Mouse (Mus musculus): Measurements from ENCODE around the gene Ush2a. TPM values are rescaled to one million over a fixed set of nuclear protein-coding genes. Genes with fewer than 3 reads are reported as not detected.

Gene Ush2a
- polyA plus RNA-seq, 1 experiment, result not detected

- no peak overlapping the region for H3K4me3 ChIP-seq
- no peaks in the 10 kb centered on the region for H3K79me2 ChIP-seq (ENCODE audit: control insufficient read depth, insufficient read depth)
- H3K36me3 ChIP-seq (ENCODE audit: control insufficient read depth, insufficient read depth), result no peaks in the 10 kb centered on the region
Measured at GRCm38 (mm10) chr1:188407176-188407575, 145.4 kb downstream of the Ush2a start.

DNA sequence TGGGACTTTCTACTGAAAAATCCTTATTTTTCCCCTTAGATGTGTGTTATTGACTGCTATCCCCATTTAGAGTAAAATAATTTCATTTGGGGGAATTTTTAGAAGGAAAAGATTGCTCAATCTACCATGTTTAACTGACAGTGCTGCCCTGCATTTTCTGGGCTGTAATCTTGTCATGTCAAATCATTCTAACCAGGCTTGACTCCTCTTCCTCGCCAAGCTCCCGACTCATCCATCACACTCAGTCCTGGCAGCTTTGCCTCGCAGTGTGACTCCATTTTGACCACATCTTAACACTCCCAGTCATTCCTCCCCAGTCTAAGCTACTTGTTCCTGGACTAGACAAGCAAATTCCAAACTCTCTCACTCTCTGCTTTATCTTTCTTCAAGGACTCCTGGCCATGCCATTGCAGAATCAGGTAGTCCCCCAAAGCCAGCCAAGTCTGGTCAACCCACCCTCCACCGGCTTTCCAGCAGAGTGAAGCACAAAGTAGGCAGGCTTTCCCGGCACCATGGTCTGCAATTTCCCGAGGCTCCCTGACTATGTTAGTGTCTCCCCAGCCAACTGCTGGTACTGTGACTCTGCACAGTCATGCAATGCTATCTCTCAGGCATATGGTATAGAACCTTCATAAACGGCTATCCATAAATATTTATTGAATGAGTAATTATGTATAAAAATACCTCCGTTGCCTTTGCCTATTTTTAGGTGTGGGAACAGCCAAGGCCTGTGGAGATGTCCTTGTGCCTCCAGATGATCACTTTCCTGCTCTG is 146.0 kb downstream of the Ush2a start:
- Histone ChIP-seq H3K4me3 (no peak overlapping the region), H3K36me3 (ENCODE audit: control insufficient read depth, insufficient read depth) (no peaks in the 10 kb centered on the region), H3ac (ENCODE audit: control insufficient read depth, insufficient read length) (no peak overlapping the region), H3K4me2 (ENCODE audit: low read depth) (no peak overlapping the region), H3K79me2 (ENCODE audit: control insufficient read depth, insufficient read depth) (no peaks in the 10 kb centered on the region), H3K27me3 (ENCODE audit: control insufficient read depth, insufficient read depth, insufficient read length) (no peaks in the 10 kb centered on the region)
- TF ChIP-seq MYOD1 (IDR thresholded peaks at IDR 0.05; ENCODE audit: control insufficient read depth in 1 of 3, insufficient read length in 2 of 3, low read depth in 2 of 3) (no peak), MAX (IDR thresholded peaks at IDR 0.05; ENCODE audit: low read depth) (no peak), SRF (IDR thresholded peaks at IDR 0.05; ENCODE audit: control insufficient read depth, insufficient read length, low read depth) (no peak), E2F4 (IDR thresholded peaks at IDR 0.05; ENCODE audit: insufficient read depth) (no peak), USF1 (IDR thresholded peaks at IDR 0.05; ENCODE audit: low read depth) (no peak), TCF12 (IDR thresholded peaks at IDR 0.05; ENCODE audit: insufficient read depth, poor library complexity, severe bottlenecking) (no peak), CEBPB (IDR thresholded peaks at IDR 0.05; ENCODE audit: insufficient read depth, poor library complexity, severe bottlenecking) (no peak), POLR2AphosphoS2 (IDR thresholded peaks at IDR 0.05; ENCODE audit: insufficient read length, low read depth) (no peak), TCF3 (IDR thresholded peaks at IDR 0.05; ENCODE audit: insufficient read length, low read depth) (no peak), POLR2A (IDR thresholded peaks at IDR 0.05; ENCODE audit: insufficient read length, low read depth) (no peak), REST (IDR thresholded peaks at IDR 0.05; ENCODE audit: insufficient read depth, insufficient read length) (no peak), MYOG (IDR thresholded peaks at IDR 0.05; ENCODE audit: control insufficient read depth in 1 of 3, insufficient read depth in 1 of 3, insufficient read length in 2 of 3, low read depth in 2 of 3) (no peak)

More at GRCm38 (mm10) chr1:188407176-188407575, 145.4 kb downstream of the Ush2a start:
- H3K4me2 ChIP-seq (ENCODE audit: low read depth), result no peak overlapping the region
- H3ac ChIP-seq (ENCODE audit: control insufficient read depth, insufficient read length), result no peak overlapping the region
- no peak for TF ChIP-seq MYOG (IDR thresholded peaks at IDR 0.05; ENCODE audit: control insufficient read depth in 1 of 3, insufficient read depth in 1 of 3, insufficient read length in 2 of 3, low read depth in 2 of 3)
- no peaks in the 10 kb centered on the region for H3K27me3 ChIP-seq (ENCODE audit: control insufficient read depth, insufficient read depth, insufficient read length)

DNA sequence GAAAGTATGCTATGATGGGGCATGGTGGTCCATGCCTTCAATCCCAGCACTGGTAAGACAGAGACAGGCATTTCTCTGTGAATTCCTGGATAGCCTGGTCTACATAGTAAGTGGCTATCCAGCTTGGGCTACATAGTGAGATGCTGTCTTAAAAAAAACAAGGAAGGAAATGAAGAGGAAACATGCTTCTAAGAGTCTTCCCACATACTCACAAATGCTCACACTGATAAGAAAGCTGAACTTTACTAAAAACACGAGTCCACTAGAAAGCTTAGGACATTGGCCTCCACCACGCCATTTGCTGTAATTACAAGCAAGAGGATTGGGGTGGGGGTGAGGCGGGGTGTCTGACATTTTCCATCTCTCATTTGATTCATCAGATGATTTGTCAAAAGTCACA is 148.7 kb downstream of the Ush2a start:
- H3K4me3 ChIP-seq, result no peak overlapping the region
- no peaks in the 10 kb centered on the region for H3K27me3 ChIP-seq (ENCODE audit: control insufficient read depth, insufficient read depth, insufficient read length)
- H3K36me3 ChIP-seq (ENCODE audit: control insufficient read depth, insufficient read depth), result no peaks in the 10 kb centered on the region
- no peak overlapping the region for H3K4me2 ChIP-seq (ENCODE audit: low read depth)
- H3ac ChIP-seq (ENCODE audit: control insufficient read depth, insufficient read length), result no peak overlapping the region
- TF ChIP-seq TCF12 (IDR thresholded peaks at IDR 0.05; ENCODE audit: insufficient read depth, poor library complexity, severe bottlenecking), result no peak
- no peak for TF ChIP-seq CEBPB (IDR thresholded peaks at IDR 0.05; ENCODE audit: insufficient read depth, poor library complexity, severe bottlenecking)
- TF ChIP-seq POLR2A (IDR thresholded peaks at IDR 0.05; ENCODE audit: insufficient read length, low read depth), result no peak
- TF ChIP-seq SRF (IDR thresholded peaks at IDR 0.05; ENCODE audit: control insufficient read depth, insufficient read length, low read depth), result no peak
- TF ChIP-seq MYOG (IDR thresholded peaks at IDR 0.05; ENCODE audit: control insufficient read depth in 1 of 3, insufficient read depth in 1 of 3, insufficient read length in 2 of 3, low read depth in 2 of 3), result no peak
- no peak for TF ChIP-seq E2F4 (IDR thresholded peaks at IDR 0.05; ENCODE audit: insufficient read depth)
- TF ChIP-seq USF1 (IDR thresholded peaks at IDR 0.05; ENCODE audit: low read depth), result no peak
- no peak for TF ChIP-seq REST (IDR thresholded peaks at IDR 0.05; ENCODE audit: insufficient read depth, insufficient read length)
- TF ChIP-seq MYOD1 (IDR thresholded peaks at IDR 0.05; ENCODE audit: control insufficient read depth in 1 of 3, insufficient read length in 2 of 3, low read depth in 2 of 3), result no peak
- no peak for TF ChIP-seq POLR2AphosphoS2 (IDR thresholded peaks at IDR 0.05; ENCODE audit: insufficient read length, low read depth)
- no peak for TF ChIP-seq TCF3 (IDR thresholded peaks at IDR 0.05; ENCODE audit: insufficient read length, low read depth)
- no peak for TF ChIP-seq MAX (IDR thresholded peaks at IDR 0.05; ENCODE audit: low read depth)
- H3K79me2 ChIP-seq (ENCODE audit: control insufficient read depth, insufficient read depth), result no peaks in the 10 kb centered on the region

DNA sequence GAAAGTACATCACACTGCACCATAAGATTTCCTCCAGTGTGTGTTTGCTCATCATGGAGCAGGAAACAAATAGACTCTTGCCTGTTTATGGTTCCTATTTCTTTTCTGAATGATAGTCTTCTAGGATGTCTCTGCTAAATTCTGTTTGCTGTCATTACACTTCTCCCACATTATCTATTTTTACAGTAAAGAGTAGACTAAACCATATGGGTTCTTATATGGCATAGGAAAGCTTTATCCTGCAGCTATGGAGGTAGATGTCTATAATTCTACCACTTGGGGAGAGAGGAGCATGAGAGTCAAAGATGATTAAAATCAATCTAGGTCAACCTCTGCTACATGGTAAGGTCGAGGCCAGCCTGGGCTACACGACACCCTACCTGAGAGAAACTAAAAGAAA is 158.7 kb downstream of the Ush2a start:
- H3K36me3 ChIP-seq (ENCODE audit: control insufficient read depth, insufficient read depth), result no peaks in the 10 kb centered on the region
- no peak overlapping the region for H3ac ChIP-seq (ENCODE audit: control insufficient read depth, insufficient read length)
- TF ChIP-seq USF1 (IDR thresholded peaks at IDR 0.05; ENCODE audit: low read depth) (no peak), MYOG (IDR thresholded peaks at IDR 0.05; ENCODE audit: control insufficient read depth in 1 of 3, insufficient read depth in 1 of 3, insufficient read length in 2 of 3, low read depth in 2 of 3) (no peak), POLR2AphosphoS2 (IDR thresholded peaks at IDR 0.05; ENCODE audit: insufficient read length, low read depth) (no peak), MAX (IDR thresholded peaks at IDR 0.05; ENCODE audit: low read depth) (no peak), REST (IDR thresholded peaks at IDR 0.05; ENCODE audit: insufficient read depth, insufficient read length) (no peak), CEBPB (IDR thresholded peaks at IDR 0.05; ENCODE audit: insufficient read depth, poor library complexity, severe bottlenecking) (no peak), E2F4 (IDR thresholded peaks at IDR 0.05; ENCODE audit: insufficient read depth) (no peak), MYOD1 (IDR thresholded peaks at IDR 0.05; ENCODE audit: control insufficient read depth in 1 of 3, insufficient read length in 2 of 3, low read depth in 2 of 3) (no peak)
- H3K27me3 ChIP-seq (ENCODE audit: control insufficient read depth, insufficient read depth, insufficient read length), result no peaks in the 10 kb centered on the region
- H3K4me3 ChIP-seq, result no peak overlapping the region
- no peak overlapping the region for H3K4me2 ChIP-seq (ENCODE audit: low read depth)
- H3K79me2 ChIP-seq (ENCODE audit: control insufficient read depth, insufficient read depth), result no peaks in the 10 kb centered on the region

DNA sequence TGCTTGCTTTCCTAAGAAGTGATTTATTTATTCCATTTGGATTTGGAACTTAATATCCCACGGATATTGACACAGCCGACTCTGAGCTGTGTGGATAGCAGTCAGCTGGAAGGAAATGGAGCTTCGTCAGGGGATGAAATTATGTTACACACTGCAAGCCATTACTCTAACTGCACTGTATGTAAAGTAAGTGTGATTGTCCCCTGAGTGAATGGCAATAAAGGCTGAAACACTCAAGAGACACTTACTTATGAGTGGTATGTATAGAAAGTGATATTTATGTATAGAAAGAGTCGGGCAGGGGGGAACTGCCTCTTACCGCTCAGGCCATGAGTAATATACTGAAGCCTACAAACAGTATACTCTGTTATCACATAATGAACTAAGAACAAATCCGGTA is 166.3 kb downstream of the Ush2a start:
- TF ChIP-seq CEBPB (IDR thresholded peaks at IDR 0.05; ENCODE audit: insufficient read depth, poor library complexity, severe bottlenecking), result no peak
- TF ChIP-seq E2F4 (IDR thresholded peaks at IDR 0.05; ENCODE audit: insufficient read depth), result no peak
- no peak for TF ChIP-seq TCF3 (IDR thresholded peaks at IDR 0.05; ENCODE audit: insufficient read length, low read depth)
- TF ChIP-seq MAX (IDR thresholded peaks at IDR 0.05; ENCODE audit: low read depth), result no peak
- no peak for TF ChIP-seq REST (IDR thresholded peaks at IDR 0.05; ENCODE audit: insufficient read depth, insufficient read length)
- no peak for TF ChIP-seq TCF12 (IDR thresholded peaks at IDR 0.05; ENCODE audit: insufficient read depth, poor library complexity, severe bottlenecking)
- TF ChIP-seq POLR2AphosphoS2 (IDR thresholded peaks at IDR 0.05; ENCODE audit: insufficient read length, low read depth), result no peak
- TF ChIP-seq MYOG (IDR thresholded peaks at IDR 0.05; ENCODE audit: control insufficient read depth in 1 of 3, insufficient read depth in 1 of 3, insufficient read length in 2 of 3, low read depth in 2 of 3), result no peak
- TF ChIP-seq SRF (IDR thresholded peaks at IDR 0.05; ENCODE audit: control insufficient read depth, insufficient read length, low read depth), result no peak
- H3K36me3 ChIP-seq (ENCODE audit: control insufficient read depth, insufficient read depth), result no peaks in the 10 kb centered on the region
- H3K4me3 ChIP-seq, result no peak overlapping the region

More for the DNA sequence above, 166.3 kb downstream of the Ush2a start:
- Histone ChIP-seq H3K27me3 (ENCODE audit: control insufficient read depth, insufficient read depth, insufficient read length) (no peaks in the 10 kb centered on the region), H3K4me2 (ENCODE audit: low read depth) (no peak overlapping the region), H3ac (ENCODE audit: control insufficient read depth, insufficient read length) (no peak overlapping the region), H3K79me2 (ENCODE audit: control insufficient read depth, insufficient read depth) (no peaks in the 10 kb centered on the region)

All from myocyte (in vitro differentiated cells).